Mouse (Mus musculus): ENCODE measurements around the gene Gpr1. TPM values are rescaled to one million over a fixed set of nuclear protein-coding genes. Genes with fewer than 3 reads are reported as not detected.
A peak's percentile ranks its signal among the peaks of the same experiment; 100 is the strongest.
"Not testable (repeated sequence)": the region's sequence is repeated elsewhere in the genome, so short reads cannot be mapped to it uniquely, and the experiment has no call there.

The Gpr1 gene
- polyA plus RNA-seq, 1 experiment = 0.06 TPM

DNA sequence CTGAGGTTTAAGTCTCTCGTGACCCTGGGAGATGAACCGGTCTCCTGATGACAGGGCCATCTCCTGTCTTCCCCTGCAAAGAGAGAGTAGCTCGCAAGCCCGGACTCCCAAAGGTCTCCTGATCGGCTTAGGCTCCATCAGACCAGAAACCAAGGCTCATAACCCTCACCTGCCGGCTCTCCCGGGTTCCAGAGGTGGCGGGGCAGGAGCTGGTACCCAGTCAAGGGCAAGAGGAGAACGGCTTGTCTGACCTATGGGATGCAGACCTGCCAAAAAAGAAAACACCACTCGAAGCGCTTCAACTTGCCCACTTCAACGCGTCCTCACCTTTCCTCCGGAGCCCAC is 38.1 kb downstream of the Gpr1 start:
- Histone ChIP-seq H3K36me3 (ENCODE audit: control insufficient read depth, insufficient read depth, low read length) (peaks cover 5% of the 10 kb centered on the region), H3K4me1 (ENCODE audit: control insufficient read depth, insufficient read depth, insufficient read length) (peaks cover 7% of the 10 kb centered on the region), H3K4me3 (ENCODE audit: extremely low read depth, insufficient read depth, insufficient read length) (peak overlapping the region; percentile 88), H3K27ac (ENCODE audit: insufficient read depth, low read length) (peak overlapping the region; percentile 76), H3K27me3 (ENCODE audit: control insufficient read depth, insufficient read depth, low read length) (no peaks in the 10 kb centered on the region)
- no peak for TF ChIP-seq CTCF (IDR thresholded peaks at IDR 0.05; ENCODE audit: extremely low read depth, insufficient read depth, insufficient read length, insufficient replicate concordance)
- TF ChIP-seq POLR2A (IDR thresholded peaks at IDR 0.05; ENCODE audit: low read depth, low read length) = no peak
- no peak for DNase-seq (ENCODE audit: low read depth in 1 of 2, low spot score in 2 of 2)
- WGBS = under 1% methylated on average over 14 of the region's 14 CpGs

- H3K27me3 ChIP-seq (ENCODE audit: control insufficient read depth, insufficient read depth, low read length) = no peaks in the 10 kb centered on the region
- DNase-seq (ENCODE audit: low read depth in 1 of 2, low spot score in 2 of 2) = no peak
- no peak for TF ChIP-seq CTCF (IDR thresholded peaks at IDR 0.05; ENCODE audit: extremely low read depth, insufficient read depth, insufficient read length, insufficient replicate concordance)
- no peak for TF ChIP-seq POLR2A (IDR thresholded peaks at IDR 0.05; ENCODE audit: low read depth, low read length)
- WGBS = 7% methylated on average over 11 of the region's 11 CpGs
- H3K36me3 ChIP-seq (ENCODE audit: control insufficient read depth, insufficient read depth, low read length) = peaks cover 8% of the 10 kb centered on the region
- peak overlapping the region; percentile 76; the same call in 1 of the 2 replicates for H3K27ac ChIP-seq (ENCODE audit: insufficient read depth, low read length)
- H3K4me1 ChIP-seq (ENCODE audit: control insufficient read depth, insufficient read depth, insufficient read length) = peaks cover 7% of the 10 kb centered on the region
- H3K4me3 ChIP-seq (ENCODE audit: extremely low read depth, insufficient read depth, insufficient read length) = peak overlapping the region; percentile 88
Observed at GRCm38 (mm10) chr1:63175853-63176252, 38.5 kb downstream of the Gpr1 start.

- no peak overlapping the region for H3K27ac ChIP-seq (ENCODE audit: insufficient read depth, low read length)
- H3K36me3 ChIP-seq (ENCODE audit: control insufficient read depth, insufficient read depth, low read length) = peaks cover 39% of the 10 kb centered on the region
- DNase-seq (ENCODE audit: low read depth in 1 of 2, low spot score in 2 of 2) = no peak
- no peaks in the 10 kb centered on the region for H3K4me1 ChIP-seq (ENCODE audit: control insufficient read depth, insufficient read depth, insufficient read length)
- TF ChIP-seq POLR2A (IDR thresholded peaks at IDR 0.05; ENCODE audit: low read depth, low read length) (no peak), CTCF (IDR thresholded peaks at IDR 0.05; ENCODE audit: extremely low read depth, insufficient read depth, insufficient read length, insufficient replicate concordance) (no peak)
- WGBS = 87% methylated on average over 2 of the region's 2 CpGs
- H3K27me3 ChIP-seq (ENCODE audit: control insufficient read depth, insufficient read depth, low read length) = no peaks in the 10 kb centered on the region
- H3K4me3 ChIP-seq (ENCODE audit: extremely low read depth, insufficient read depth, insufficient read length) = no peak overlapping the region
Observed at GRCm38 (mm10) chr1:63168638-63169037, 45.7 kb downstream of the Gpr1 start.

GRCm38 (mm10) chr1:63140231-63140630 is 74.1 kb downstream of the Gpr1 start:
- 95% methylated on average over 13 of the region's 13 CpGs for WGBS
- H3K27me3 ChIP-seq (ENCODE audit: control insufficient read depth, insufficient read depth, low read length) = no peaks in the 10 kb centered on the region
- peaks cover 23% of the 10 kb centered on the region for H3K36me3 ChIP-seq (ENCODE audit: control insufficient read depth, insufficient read depth, low read length)
- H3K4me3 ChIP-seq (ENCODE audit: extremely low read depth, insufficient read depth, insufficient read length) = no peak overlapping the region
- TF ChIP-seq CTCF (IDR thresholded peaks at IDR 0.05; ENCODE audit: extremely low read depth, insufficient read depth, insufficient read length, insufficient replicate concordance) (no peak), POLR2A (IDR thresholded peaks at IDR 0.05; ENCODE audit: low read depth, low read length) (no peak)
- no peak for DNase-seq (ENCODE audit: low read depth in 1 of 2, low spot score in 2 of 2)
- H3K4me1 ChIP-seq (ENCODE audit: control insufficient read depth, insufficient read depth, insufficient read length) = no peaks in the 10 kb centered on the region
- no peak overlapping the region for H3K27ac ChIP-seq (ENCODE audit: insufficient read depth, low read length)

DNA sequence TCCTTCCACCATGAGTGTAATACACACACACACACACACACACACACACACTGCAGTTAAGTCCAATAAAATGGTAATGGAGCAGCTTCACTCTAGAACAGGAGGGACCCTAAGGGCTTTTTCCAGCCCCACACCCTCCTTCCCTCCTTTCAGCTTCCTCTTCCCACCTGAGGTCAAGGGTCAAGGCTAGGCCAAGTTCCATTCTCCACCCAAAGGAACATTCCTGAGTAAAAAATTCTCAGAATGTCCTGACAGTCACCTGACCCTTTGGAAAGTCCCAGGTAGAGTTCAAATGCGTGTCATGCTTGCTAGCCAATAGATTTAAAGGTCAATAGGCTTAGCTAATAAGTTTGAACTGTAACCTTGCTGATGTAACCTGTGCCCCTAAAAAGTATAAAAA is 75.8 kb downstream of the Gpr1 start:
- not testable (repeated sequence) for H3K27ac ChIP-seq (ENCODE audit: insufficient read depth, low read length); H3K4me3 ChIP-seq (ENCODE audit: extremely low read depth, insufficient read depth, insufficient read length); H3K4me1 ChIP-seq (ENCODE audit: control insufficient read depth, insufficient read depth, insufficient read length); DNase-seq (ENCODE audit: low read depth in 1 of 2, low spot score in 2 of 2); H3K27me3 ChIP-seq (ENCODE audit: control insufficient read depth, insufficient read depth, low read length)
- 94% methylated on average over 1 of the region's 1 CpGs for WGBS
- peaks cover 11% of the 10 kb centered on the region for H3K36me3 ChIP-seq (ENCODE audit: control insufficient read depth, insufficient read depth, low read length)

- no peak for DNase-seq (ENCODE audit: low read depth in 1 of 2, low spot score in 2 of 2)
- WGBS = 84% methylated on average over 2 of the region's 2 CpGs
Observed at GRCm38 (mm10) chr1:63137971-63138370, 76.4 kb downstream of the Gpr1 start.

GRCm38 (mm10) chr1:63134530-63134929 is 79.8 kb downstream of the Gpr1 start:
- peaks cover 2% of the 10 kb centered on the region; the same call in 1 of the 2 replicates for H3K4me1 ChIP-seq (ENCODE audit: control insufficient read depth, insufficient read depth, insufficient read length)
- 93% methylated on average over 3 of the region's 3 CpGs for WGBS
- H3K36me3 ChIP-seq (ENCODE audit: control insufficient read depth, insufficient read depth, low read length) = peaks cover 1% of the 10 kb centered on the region; the same call in 1 of the 2 replicates

More at GRCm38 (mm10) chr1:63137971-63138370, 76.4 kb downstream of the Gpr1 start:
- no peaks in the 10 kb centered on the region for H3K27me3 ChIP-seq (ENCODE audit: control insufficient read depth, insufficient read depth, low read length)
- H3K4me3 ChIP-seq (ENCODE audit: extremely low read depth, insufficient read depth, insufficient read length) = no peak overlapping the region
- TF ChIP-seq POLR2A (IDR thresholded peaks at IDR 0.05; ENCODE audit: low read depth, low read length) (no peak), CTCF (IDR thresholded peaks at IDR 0.05; ENCODE audit: extremely low read depth, insufficient read depth, insufficient read length, insufficient replicate concordance) (no peak)
- no peaks in the 10 kb centered on the region for H3K4me1 ChIP-seq (ENCODE audit: control insufficient read depth, insufficient read depth, insufficient read length)
- no peak overlapping the region for H3K27ac ChIP-seq (ENCODE audit: insufficient read depth, low read length)
- H3K36me3 ChIP-seq (ENCODE audit: control insufficient read depth, insufficient read depth, low read length) = peaks cover 7% of the 10 kb centered on the region

More at GRCm38 (mm10) chr1:63134530-63134929, 79.8 kb downstream of the Gpr1 start:
- no peak overlapping the region for H3K27ac ChIP-seq (ENCODE audit: insufficient read depth, low read length)
- TF ChIP-seq CTCF (IDR thresholded peaks at IDR 0.05; ENCODE audit: extremely low read depth, insufficient read depth, insufficient read length, insufficient replicate concordance) = no peak
- TF ChIP-seq POLR2A (IDR thresholded peaks at IDR 0.05; ENCODE audit: low read depth, low read length) = no peak
- H3K4me3 ChIP-seq (ENCODE audit: extremely low read depth, insufficient read depth, insufficient read length) = no peak overlapping the region
- DNase-seq (ENCODE audit: low read depth in 1 of 2, low spot score in 2 of 2) = no peak
- no peaks in the 10 kb centered on the region for H3K27me3 ChIP-seq (ENCODE audit: control insufficient read depth, insufficient read depth, low read length)

Other genes starting within 250 kb of the Gpr1 start
- 15.1 and 18.9 TPM in 2 replicates for gene Ino80d, start 99.9 kb downstream of the Gpr1 start, polyA plus RNA-seq (2012; rRNA removed)
- 360 and 416 TPM in 2 replicates for gene Eef1b2, start 37.7 kb downstream of the Gpr1 start, polyA plus RNA-seq (2012; rRNA removed)
- 12.6 TPM in 2 replicates for gene Ndufs1, start 37.7 kb downstream of the Gpr1 start, polyA plus RNA-seq (2012; rRNA removed)
- gene Zdbf2, start 58.7 kb upstream of the Gpr1 start, polyA plus RNA-seq (2012; rRNA removed) = under 0.01 TPM in 1 of 2 replicates, not detected in the other
- gene Adam23, start 231.3 kb upstream of the Gpr1 start, polyA plus RNA-seq (2012; rRNA removed) = 11.8 and 12.1 TPM in 2 replicates

Data from spleen, adult 2 months (tissue).